Mouse (Mus musculus): ENCODE results near the gene Ociad1.
"Not testable (repeated sequence)": the region's sequence is repeated elsewhere in the genome, so short reads cannot be mapped to it uniquely, and the experiment has no call there.

Gene Ociad1

DNA sequence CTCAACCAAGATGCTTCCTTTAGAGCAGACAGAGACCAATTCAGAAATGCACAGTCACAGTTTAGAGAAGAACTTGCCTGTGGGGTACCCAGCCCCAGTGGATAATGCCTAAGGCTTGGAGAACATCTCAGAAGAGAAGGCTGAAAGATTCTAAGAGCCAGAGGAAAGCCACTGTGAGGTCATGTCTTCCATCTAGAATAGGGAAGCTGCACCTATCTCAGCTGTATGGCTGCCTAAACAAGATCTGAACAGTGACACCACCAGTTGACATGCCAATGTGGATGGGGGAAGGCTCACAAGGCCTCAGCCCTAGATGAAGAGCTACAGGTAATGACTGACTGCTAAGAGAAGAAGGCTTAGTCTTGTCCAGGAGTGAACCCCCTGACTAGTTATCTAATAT lies 8.5 kb upstream of the Ociad1 start:
- in situ Hi-C loops (cut with MboI, MseI): no loop called here

DNA sequence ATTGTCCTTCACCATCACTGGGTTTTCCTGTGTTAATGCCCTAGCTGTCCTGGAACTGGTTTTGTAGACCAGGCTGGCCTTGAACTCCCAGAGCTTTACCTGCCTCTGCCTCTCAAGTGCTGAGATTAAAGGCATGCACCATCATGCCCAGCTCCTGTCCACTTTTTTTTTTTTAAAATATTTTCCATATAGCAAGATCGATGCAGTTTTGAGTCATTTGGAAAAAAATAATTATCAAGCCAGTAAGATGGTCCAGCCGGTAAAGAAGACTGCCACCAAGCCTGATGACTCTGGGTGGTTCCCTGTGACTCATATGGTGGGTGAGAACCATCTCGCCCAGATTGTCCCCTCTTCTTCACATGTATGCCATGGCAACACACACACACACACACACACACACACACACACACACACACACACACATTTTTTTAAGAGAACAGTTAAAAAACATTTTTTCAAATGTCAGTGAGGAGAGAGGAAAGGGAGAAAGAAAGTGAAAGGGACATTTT lies 7.1 kb upstream of the Ociad1 start:
- in situ Hi-C loops (cut with MboI, MseI): no loop called here

DNA sequence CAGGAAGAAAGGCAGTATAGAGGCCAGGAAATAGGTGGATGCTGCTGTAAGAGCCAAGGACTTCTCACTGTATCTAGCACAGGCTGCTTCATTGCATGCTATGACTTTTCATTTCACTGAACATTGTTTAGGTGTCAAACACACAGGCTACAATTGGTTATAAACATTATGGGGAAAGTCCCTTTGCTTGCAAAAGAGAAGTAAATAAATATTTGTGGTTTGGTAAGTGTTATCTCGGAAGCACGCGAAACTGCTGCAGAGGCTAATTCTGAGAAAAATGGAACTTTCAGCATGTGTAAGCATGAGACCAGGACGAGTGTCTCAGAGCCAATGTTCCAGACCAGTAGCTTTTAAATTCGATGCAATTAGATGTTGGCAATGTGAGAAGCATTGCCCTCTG lies 6.0 kb upstream of the Ociad1 start:
- in situ Hi-C loops (cut with MboI, MseI): no loop called here

DNA sequence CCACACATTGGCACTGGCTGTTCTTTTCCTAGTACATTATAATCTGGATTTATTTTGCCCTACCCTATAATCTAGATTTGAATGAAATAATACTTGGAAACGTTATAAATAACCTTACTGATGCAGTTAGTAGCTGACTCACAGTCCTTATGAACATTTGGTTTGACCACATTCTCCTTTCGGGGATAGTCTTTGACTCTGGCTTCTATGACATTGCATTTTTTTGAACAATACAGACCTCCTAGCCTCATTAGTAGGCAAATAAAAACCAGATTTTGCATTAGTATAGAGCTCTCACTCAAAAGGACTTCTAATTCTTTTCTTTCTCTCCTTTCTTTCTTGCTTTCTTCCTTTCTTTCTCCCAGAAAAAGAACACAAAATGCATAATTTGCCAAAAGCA lies 2.7 kb upstream of the Ociad1 start:
- in situ Hi-C loops (cut with MboI, MseI): no loop called here

- in situ Hi-C loops (cut with MboI, MseI): no loop called here
Observed at GRCm38 (mm10) chr5:73293458-73293827, 859 bp downstream of the Ociad1 start.

- in situ Hi-C loops (cut with MboI, MseI): loop anchor here (5.0 kb wide), 1 partner anchor 38 kb away; the partner anchor contains the start of gene Fryl
Observed at GRCm38 (mm10) chr5:73295016-73295415, 2.4 kb downstream of the Ociad1 start.

GRCm38 (mm10) chr5:73295916-73296315 lies 3.3 kb downstream of the Ociad1 start:
- in situ Hi-C loops (cut with MboI, MseI): loop anchor here (5.0 kb wide), 1 partner anchor 39 kb away; the partner anchor contains the start of gene Fryl

DNA sequence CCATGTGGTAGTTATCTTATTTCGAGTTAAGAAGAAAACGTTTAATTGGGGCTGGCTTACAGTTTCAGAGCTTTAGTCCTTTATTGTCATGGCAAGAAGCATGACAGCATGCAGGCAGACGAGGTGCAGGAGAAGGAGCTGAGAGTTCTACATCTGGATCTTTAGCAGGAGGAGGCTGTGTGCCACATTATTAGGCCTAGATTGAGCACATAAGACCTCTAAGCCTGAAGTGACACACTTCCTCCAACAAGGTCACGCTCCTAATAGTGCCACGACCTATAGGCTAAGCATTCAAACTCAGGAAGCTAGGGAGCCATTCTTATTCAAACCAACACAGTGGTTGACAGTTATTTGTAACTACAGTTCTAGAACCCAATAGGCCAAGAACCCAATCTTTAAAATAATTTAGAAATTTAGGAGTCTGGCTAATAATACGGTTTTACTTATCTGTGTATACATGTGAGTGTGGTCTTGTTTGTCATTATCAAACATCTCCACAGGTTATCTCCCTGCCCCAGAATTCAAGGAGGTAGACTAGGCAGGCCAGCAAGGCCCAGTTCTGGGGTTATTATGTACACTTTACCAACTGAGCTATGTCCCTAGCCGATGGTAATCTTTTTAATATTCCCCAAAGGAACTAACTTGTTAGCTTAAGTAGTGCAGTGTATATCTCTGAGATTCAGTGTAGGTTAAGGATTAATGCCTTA lies 9.2 kb downstream of the Ociad1 start:
- in situ Hi-C loops (cut with MboI, MseI): no loop called here

- in situ Hi-C loops (cut with MboI, MseI): no loop called here
Observed at GRCm38 (mm10) chr5:73304507-73304906, 11.9 kb downstream of the Ociad1 start.

DNA sequence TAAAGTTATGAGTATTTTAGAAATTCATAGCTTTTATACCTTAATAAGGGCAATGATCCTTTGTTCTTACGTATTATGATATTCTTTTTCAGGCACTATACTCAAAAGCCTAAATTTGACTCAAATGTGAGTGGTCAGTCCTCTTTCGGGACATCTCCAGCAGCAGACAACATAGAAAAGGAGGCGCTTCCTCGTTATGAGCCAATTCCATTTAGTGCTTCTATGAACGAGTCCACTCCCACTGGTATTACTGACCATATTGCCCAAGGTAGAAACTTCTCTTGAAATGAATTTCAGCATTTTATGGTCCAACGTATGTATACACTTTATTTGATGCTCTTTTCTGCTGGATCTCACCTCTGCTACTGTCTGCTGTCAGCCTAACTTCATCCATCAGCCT lies 13.9 kb downstream of the Ociad1 start:
- in situ Hi-C loops (cut with MboI, MseI): no loop called here

- in situ Hi-C loops (cut with MboI, MseI): no loop called here
Observed at GRCm38 (mm10) chr5:73307297-73307696, 14.7 kb downstream of the Ociad1 start.

- in situ Hi-C loops (cut with MboI, MseI): no loop called here
Observed at GRCm38 (mm10) chr5:73309496-73309895, 16.9 kb downstream of the Ociad1 start.

- in situ Hi-C loops (cut with MboI, MseI): no loop called here
Observed at GRCm38 (mm10) chr5:73310401-73310800, 17.8 kb downstream of the Ociad1 start.

DNA sequence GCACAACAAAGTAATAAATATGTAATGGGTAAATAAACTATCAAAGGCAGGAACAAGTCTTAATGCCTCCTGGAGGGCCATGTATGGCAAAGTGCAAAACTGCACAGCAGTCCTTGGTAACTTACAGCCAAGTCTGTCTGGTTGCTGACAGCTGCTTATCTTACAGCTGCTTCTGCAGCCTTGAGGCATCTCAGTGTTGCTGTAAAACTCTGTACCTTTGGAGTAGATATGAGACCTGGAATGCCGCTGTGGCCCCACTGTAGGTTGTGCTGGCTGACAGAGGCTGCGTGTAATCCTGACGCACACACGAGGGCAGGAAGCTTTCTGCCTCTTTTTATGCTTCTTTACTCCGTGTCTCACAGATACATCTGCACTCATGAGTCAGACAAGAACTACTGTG lies 18.9 kb downstream of the Ociad1 start:
- in situ Hi-C loops (cut with MboI, MseI): no loop called here

DNA sequence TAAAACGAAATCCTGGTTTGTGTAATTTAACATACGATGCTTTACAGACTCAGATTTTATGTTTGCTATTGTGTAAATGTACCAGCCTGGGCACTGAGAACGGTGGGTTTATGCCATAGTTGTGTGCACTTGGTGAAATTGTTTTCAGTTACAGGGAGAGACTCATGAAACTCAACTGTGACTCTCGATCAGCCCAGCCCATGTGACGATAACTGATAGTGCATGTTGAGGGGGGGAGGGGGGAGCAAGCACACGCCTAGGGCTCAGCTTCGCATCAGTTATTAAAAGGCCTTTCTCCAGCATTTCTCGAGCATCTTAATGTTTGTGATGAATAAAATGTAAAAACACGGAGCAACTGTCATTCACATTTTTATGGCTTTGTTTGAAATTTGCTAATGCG lies 21.0 kb downstream of the Ociad1 start:
- in situ Hi-C loops (cut with MboI, MseI): no loop called here

- in situ Hi-C loops (cut with MboI, MseI): loop anchor here (5.0 kb wide), 1 partner anchor 68 kb away; no protein-coding TSS in a partner anchor
Observed at GRCm38 (mm10) chr5:73314654-73315053, 22.1 kb downstream of the Ociad1 start.

DNA sequence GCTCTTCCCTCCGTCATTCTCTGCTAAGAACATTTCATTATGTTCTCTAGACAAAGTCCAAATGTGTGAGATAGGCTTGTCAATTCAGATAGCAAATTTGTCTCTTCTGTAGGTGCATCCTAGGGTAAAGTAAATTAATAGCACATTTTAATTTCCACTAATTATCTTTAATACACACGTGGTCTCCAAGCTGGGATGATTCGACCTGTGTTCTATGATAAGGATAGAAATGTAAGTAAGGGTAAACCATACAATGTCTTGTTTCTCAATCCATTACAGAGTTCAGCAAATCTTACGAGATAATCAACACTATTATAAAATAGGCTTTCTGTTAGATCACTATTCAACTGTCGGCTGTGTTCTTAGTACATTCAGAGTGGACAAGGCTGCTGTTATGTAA lies 26.7 kb downstream of the Ociad1 start:
- in situ Hi-C loops (cut with MboI, MseI): loop anchor here (5.0 kb wide), 1 partner anchor 63 kb away; no protein-coding TSS in a partner anchor

- in situ Hi-C loops (cut with MboI, MseI): not testable (repeated sequence)
Observed at GRCm38 (mm10) chr5:73322684-73323083, 30.1 kb downstream of the Ociad1 start.

DNA sequence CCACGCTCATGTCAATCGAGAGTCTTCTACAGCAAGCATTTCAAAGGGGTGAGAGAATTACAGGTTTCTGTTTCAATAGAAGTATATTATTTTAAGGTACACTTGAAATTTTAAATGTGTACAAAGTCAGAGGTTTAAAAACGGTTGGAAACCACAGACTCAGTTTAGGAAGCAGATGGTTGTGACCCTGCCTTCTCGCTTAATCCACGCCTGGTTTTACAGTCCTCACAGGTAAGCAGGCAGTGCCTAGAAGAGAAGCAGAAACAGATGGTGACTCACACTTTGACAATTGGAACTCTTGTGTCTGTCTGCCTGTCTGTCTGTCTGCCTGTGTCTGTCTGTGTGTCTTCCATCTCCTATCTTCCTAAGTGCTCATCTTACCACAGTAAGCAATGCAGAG lies 31.0 kb downstream of the Ociad1 start:
- in situ Hi-C loops (cut with MboI, MseI): no loop called here

DNA sequence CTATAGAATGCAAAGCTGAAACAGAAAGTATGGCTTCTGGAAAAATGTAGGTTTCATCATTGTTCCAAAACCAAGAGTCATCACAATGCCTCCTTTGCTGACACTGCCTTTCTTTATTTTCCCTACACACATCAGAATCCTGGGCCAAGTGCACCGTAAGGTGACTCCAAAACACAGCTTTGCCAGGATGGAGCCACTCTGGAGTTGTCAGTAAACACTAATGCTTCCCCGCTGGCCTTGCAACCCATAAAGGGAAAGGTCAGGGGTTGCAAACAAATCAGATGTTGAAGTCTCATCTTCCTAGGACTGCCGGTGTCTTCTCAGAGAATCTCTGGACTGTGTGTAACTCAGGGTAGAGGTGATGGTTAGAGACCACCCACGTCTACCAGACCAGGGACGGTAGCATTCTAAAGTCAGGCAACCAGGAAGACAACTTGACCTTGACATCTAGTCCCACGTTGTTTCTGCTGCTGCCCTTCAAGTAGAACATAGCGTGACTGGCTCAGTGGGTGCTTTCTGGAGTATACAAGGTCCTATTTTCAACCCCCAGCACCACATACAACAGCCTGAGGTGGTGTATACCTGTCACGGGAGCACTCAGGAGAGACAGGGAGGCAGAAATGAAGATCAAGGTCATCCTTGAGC lies 32.1 kb downstream of the Ociad1 start:
- in situ Hi-C loops (cut with MboI, MseI): no loop called here

- in situ Hi-C loops (cut with MboI, MseI): no loop called here
Observed at GRCm38 (mm10) chr5:73331002-73331401, 38.4 kb downstream of the Ociad1 start.

GRCm38 (mm10) chr5:73336448-73336847 lies 43.9 kb downstream of the Ociad1 start:
- in situ Hi-C loops (cut with MboI, MseI): no loop called here
